ENCODE assay signal across 8 mouse cellular contexts in genomic region chr16:33344875-33345274, GRCm38 (mm10). TPM values are rescaled to one million over a fixed set of nuclear protein-coding genes. Genes with fewer than 3 reads are reported as not detected.
DNase-seq lines count a peak whose midpoint lies in the region; ATAC-seq lines count a peak whose summit lies in the region.

No protein-coding gene starts in this region.

- H3K27me3 ChIP-seq in intestine, embryonic 15.5 days (replicated peaks), result no peaks in the 10 kb centered on the region
- no peaks in the 10 kb centered on the region for H3K27me3 ChIP-seq in intestine, embryonic 16.5 days (replicated peaks; ENCODE audit: control insufficient read depth, insufficient read depth, low read length)
- H3K27me3 ChIP-seq in forebrain, embryonic 12.5 days, result no peaks in the 10 kb centered on the region
- no peaks in the 10 kb centered on the region for H3K27me3 ChIP-seq in hindbrain, embryonic 10.5 days (ENCODE audit: insufficient read depth, poor library complexity, severe bottlenecking)

- intact Hi-C loops in left cerebral cortex, postnatal 36 days (cut with DNase I), result loop anchor here (2.0 kb wide), 1 partner anchor 36 kb away; the partner anchor contains the start of gene Zfp148

- H3K9ac ChIP-seq in intestine, embryonic 15.5 days, result no peak overlapping the region
- H3K9ac ChIP-seq in intestine, embryonic 16.5 days (ENCODE audit: low read depth, low read length), result no peak overlapping the region
- no peak overlapping the region for H3K9ac ChIP-seq in forebrain, embryonic 12.5 days

- H3K27ac ChIP-seq in intestine, embryonic 15.5 days, result no peak overlapping the region
- H3K27ac ChIP-seq in intestine, embryonic 16.5 days (ENCODE audit: low read length), result no peak overlapping the region
- no peak overlapping the region for H3K27ac ChIP-seq in forebrain, embryonic 12.5 days
- no peak overlapping the region for H3K27ac ChIP-seq in hindbrain, embryonic 10.5 days

- 0 out of 2 replicates have a peak, but pooled peaks cover 9% of the 10 kb centered on the region for H3K4me1 ChIP-seq in intestine, embryonic 15.5 days (replicated peaks)
- H3K4me1 ChIP-seq in intestine, embryonic 16.5 days (ENCODE audit: control insufficient read depth, insufficient read depth, low read length), result 0 out of 2 replicates have a peak, but pooled peaks cover 8% of the 10 kb centered on the region
- H3K4me1 ChIP-seq in forebrain, embryonic 12.5 days, result peaks cover 14% of the 10 kb centered on the region
- peaks cover 34% of the 10 kb centered on the region for H3K4me1 ChIP-seq in hindbrain, embryonic 10.5 days (replicated peaks)

- WGBS in intestine, embryonic 15.5 days, result 72% methylated on average over 4 of the region's 4 CpGs
- WGBS in intestine, embryonic 16.5 days, result 76% methylated on average over 4 of the region's 4 CpGs
- WGBS in forebrain, embryonic 12.5 days, result 87% methylated on average over 4 of the region's 4 CpGs
- 78% methylated on average over 4 of the region's 4 CpGs for WGBS in hindbrain, embryonic 10.5 days

- no peaks in the 10 kb centered on the region for H3K36me3 ChIP-seq in intestine, embryonic 15.5 days
- H3K36me3 ChIP-seq in intestine, embryonic 16.5 days (ENCODE audit: control insufficient read depth, insufficient read depth, low read length), result no peaks in the 10 kb centered on the region
- no peaks in the 10 kb centered on the region for H3K36me3 ChIP-seq in forebrain, embryonic 12.5 days (replicated peaks)
- no peaks in the 10 kb centered on the region for H3K36me3 ChIP-seq in hindbrain, embryonic 10.5 days

- DNase-seq in 3134 (ENCODE audit: extremely low read depth, insufficient read length, low spot score), result peak; percentile 65
- peak; percentile 25 to 30 for DNase-seq in left cerebral cortex, postnatal 36 days (ENCODE audit: low spot score in 2 of 2)
- no peak for DNase-seq in hindbrain, embryonic 10.5 days (ENCODE audit: low spot score)

- H3K4me3 ChIP-seq in intestine, embryonic 15.5 days (replicated peaks), result no peak overlapping the region
- H3K4me3 ChIP-seq in intestine, embryonic 16.5 days (ENCODE audit: low read length), result no peak overlapping the region
- no peak overlapping the region for H3K4me3 ChIP-seq in forebrain, embryonic 12.5 days (replicated peaks)
- H3K4me3 ChIP-seq in hindbrain, embryonic 10.5 days, result no peak overlapping the region

- no peaks in the 10 kb centered on the region for H3K9me3 ChIP-seq in intestine, embryonic 15.5 days
- H3K9me3 ChIP-seq in intestine, embryonic 16.5 days (ENCODE audit: control insufficient read depth, low read length), result no peaks in the 10 kb centered on the region
- no peaks in the 10 kb centered on the region for H3K9me3 ChIP-seq in forebrain, embryonic 12.5 days
- H3K9me3 ChIP-seq in hindbrain, embryonic 10.5 days, result no peaks in the 10 kb centered on the region

- H3K4me2 ChIP-seq in intestine, embryonic 15.5 days (replicated peaks), result peak overlapping the region; percentile 26; the same call in 1 of the 2 replicates
- no peak overlapping the region for H3K4me2 ChIP-seq in intestine, embryonic 16.5 days (ENCODE audit: low read depth, low read length)
- no peak overlapping the region for H3K4me2 ChIP-seq in forebrain, embryonic 12.5 days

- ATAC-seq in intestine, embryonic 15.5 days, result no peak
- no peak for ATAC-seq in intestine, embryonic 16.5 days
- peak; percentile 34 for ATAC-seq in activated CD4-positive, CD25-positive, alpha-beta regulatory T cell, adult 4 months
- ATAC-seq in cerebellum, adult (ENCODE audit: insufficient number of reproducible peaks, low FRiP score, low TSS enrichment), result no peak
- no peak for ATAC-seq in forebrain, embryonic 12.5 days (ENCODE audit: low FRiP score)

RNA-seq across cellular contexts. Expression of gene Zfp148, which starts 35.8 kb away (rescaled TPM):
- 49.3 and 55.3 TPM in 2 replicates for polyA plus RNA-seq in intestine, embryonic 15.5 days (2015; fragmentation: Nextera tagmentation; extraction: Ambion mirVana)
- polyA plus RNA-seq in intestine, embryonic 16.5 days (2015; fragmentation: Nextera tagmentation; extraction: Ambion mirVana), result 39.1 and 39.9 TPM in 2 replicates
- 10 to 100 TPM; 45.4 to 46.4 TPM for polyA plus RNA-seq in activated CD4-positive, CD25-positive, alpha-beta regulatory T cell, adult 4 months (2017; shearing (Covaris generic))
- total RNA-seq in left cerebral cortex, postnatal 36 days (2021), result 100 to 1,000 TPM; 159 TPM
- 71.1 and 71.2 TPM in 2 replicates for polyA plus RNA-seq in forebrain, embryonic 12.5 days (2016; fragmentation: Nextera tagmentation; extraction: Ambion mirVana)
- polyA plus RNA-seq in hindbrain, embryonic 10.5 days (2016; fragmentation: Nextera tagmentation; extraction: Ambion mirVana), result 38.8 and 40.1 TPM in 2 replicates
